Mouse (Mus musculus) liver, adult 2 months (tissue): Measurements from ENCODE around the gene Echs1. TPM values are rescaled to one million over a fixed set of nuclear protein-coding genes. Genes with fewer than 3 reads are reported as not detected.

Source experiments
- DNase-seq: peaks from one replicate; pipeline ENCODE4 v3.0.0-alpha.2; 2011; ENCODE audit warnings: low read depth, low spot score; ENCODE audit errors: extremely low read depth
- H3K27ac ChIP-seq: fragments of 200-500 bp; replicated peaks from 2 replicates; pipeline ENCODE4 v1.5.1; 2012; ENCODE audit warnings: low read depth, mild to moderate bottlenecking, control low read depth, inconsistent platforms, low read length; ENCODE audit not compliant: insufficient read depth
- H3K27me3 ChIP-seq: fragments of 200-500 bp; 2 replicates; pipeline ENCODE4 v1.6.1; 2012; ENCODE audit warnings: mild to moderate bottlenecking, moderate library complexity, low read length, inconsistent platforms; ENCODE audit not compliant: control insufficient read depth, insufficient read depth
- H3K36me3 ChIP-seq: fragments of 200-500 bp; 2 replicates; pipeline ENCODE4 v1.6.1; 2012; ENCODE audit warnings: low read length, inconsistent platforms; ENCODE audit not compliant: control insufficient read depth, insufficient read depth
- H3K4me1 ChIP-seq: fragments of 200-500 bp; 2 replicates; pipeline ENCODE4 v1.6.1; 2011; ENCODE audit warnings: low read length; ENCODE audit not compliant: control insufficient read depth, insufficient read depth
- H3K4me3 ChIP-seq: fragments of 200-500 bp; 2 replicates; pipeline ENCODE4 v1.5.1; 2011; ENCODE audit warnings: low read depth, mild to moderate bottlenecking, control low read depth, low read length, moderate library complexity; ENCODE audit not compliant: insufficient read depth
- H3K79me2 ChIP-seq: fragments of 200-500 bp; 2 replicates; pipeline ENCODE4 v1.6.1; 2012; ENCODE audit warnings: inconsistent platforms, mild to moderate bottlenecking, low read length, moderate library complexity; ENCODE audit not compliant: control insufficient read depth, insufficient read depth
- H3K9ac ChIP-seq: fragments of 200-500 bp; 2 replicates; pipeline ENCODE4 v1.6.1; 2012; ENCODE audit warnings: low read depth, mild to moderate bottlenecking, control low read depth, inconsistent platforms, low read length
- CTCF ChIP-seq: fragments of 200-500 bp; IDR thresholded peaks from 2 replicates; pipeline ENCODE4 v1.5.1; 2011; ENCODE audit warnings: low read depth, low read length, control low read depth
- POLR2A ChIP-seq: fragments of 200-500 bp; IDR thresholded peaks from 2 replicates; pipeline ENCODE4 v1.6.1; 2011; ENCODE audit warnings: low read length, control low read depth; ENCODE audit not compliant: insufficient read depth; ENCODE audit errors: extremely low read depth
- WGBS: fragments of 180-500 bp; shearing (Covaris S2); methylation state at CpG from one replicate; pipeline ENCODE4 v1.1.7; 2018; 5-methylcytosine and 5-hydroxymethylcytosine counted together
- polyA plus RNA-seq: library from polyadenylated mRNA; depleted of rRNA; stranded (reverse); fragments of >200 nt; gene quantifications from 2 replicates; pipeline ENCODE4 v1.2.3, GENCODE M21; 2012
- total RNA-seq: library from RNA; depleted of rRNA; stranded (reverse); fragments of >200 nt; gene quantifications from 2 replicates; pipeline ENCODE4 v1.2.3, GENCODE M21; 2014

Gene Echs1
- total and polyA plus RNA-seq, 2 experiments, result 271 to 412 TPM

- H3K9ac ChIP-seq, result no peak overlapping the region
- no peak overlapping the region for H3K27ac ChIP-seq
- no peaks in the 10 kb centered on the region for H3K4me1 ChIP-seq
- no peak overlapping the region for H3K4me3 ChIP-seq
- TF ChIP-seq CTCF (no peak), POLR2A (no peak)
- no peaks in the 10 kb centered on the region for H3K36me3 ChIP-seq
- H3K79me2 ChIP-seq, result no peaks in the 10 kb centered on the region
- DNase-seq, result no peak
- WGBS, result 36% methylated on average over 20 of the region's 20 CpGs
- H3K27me3 ChIP-seq, result peaks cover 10% of the 10 kb centered on the region
Observed at GRCm38 (mm10) chr7:140081408-140082241, 34.7 kb downstream of the Echs1 start.

- peak; percentile 59 for DNase-seq
- no peak overlapping the region for H3K4me3 ChIP-seq
- 7% methylated on average over 24 of the region's 24 CpGs for WGBS
Observed at GRCm38 (mm10) chr7:140080503-140081156, 35.6 kb downstream of the Echs1 start.

DNA sequence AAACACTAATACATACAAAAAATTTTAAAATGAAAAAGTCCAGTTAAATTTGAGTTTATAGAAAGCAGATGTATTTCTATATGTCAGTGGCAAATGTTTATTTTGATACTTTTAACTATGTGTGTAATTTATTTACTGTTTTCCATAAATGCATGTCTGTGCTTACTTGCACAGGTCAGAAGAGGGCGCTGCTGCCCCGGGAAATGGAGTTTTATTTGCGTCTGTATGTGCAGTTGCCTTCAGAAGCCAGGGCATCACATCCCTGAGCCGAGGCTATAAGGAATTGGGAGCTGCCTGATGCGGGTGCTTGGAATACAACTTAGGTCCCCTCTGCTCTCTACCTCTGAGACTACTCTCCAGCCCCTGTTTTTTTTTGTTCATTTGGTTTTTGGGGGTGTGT, 37.6 kb downstream of the Echs1 start:
- Histone ChIP-seq H3K4me3 (no peak overlapping the region), H3K27me3 (peaks cover 10% of the 10 kb centered on the region), H3K9ac (no peak overlapping the region), H3K4me1 (no peaks in the 10 kb centered on the region), H3K36me3 (no peaks in the 10 kb centered on the region), H3K79me2 (no peaks in the 10 kb centered on the region), H3K27ac (no peak overlapping the region)
- 7% methylated on average over 5 of the region's 5 CpGs for WGBS
- DNase-seq, result peak; percentile 65
- TF ChIP-seq CTCF (peak; percentile 80), POLR2A (no peak)

More at GRCm38 (mm10) chr7:140080503-140081156, 35.6 kb downstream of the Echs1 start:
- H3K27me3 ChIP-seq, result peaks cover 10% of the 10 kb centered on the region
- H3K27ac ChIP-seq, result no peak overlapping the region
- no peak overlapping the region for H3K9ac ChIP-seq
- no peaks in the 10 kb centered on the region for H3K79me2 ChIP-seq
- no peaks in the 10 kb centered on the region for H3K36me3 ChIP-seq
- H3K4me1 ChIP-seq, result no peaks in the 10 kb centered on the region
- no peak for TF ChIP-seq CTCF
- no peak for TF ChIP-seq POLR2A

GRCm38 (mm10) chr7:140077698-140078097, 38.6 kb downstream of the Echs1 start:
- H3K4me1 ChIP-seq, result no peaks in the 10 kb centered on the region
- H3K4me3 ChIP-seq, result no peak overlapping the region
- no peak overlapping the region for H3K27ac ChIP-seq
- WGBS, result 82% methylated on average over 6 of the region's 6 CpGs
- H3K79me2 ChIP-seq, result no peaks in the 10 kb centered on the region
- TF ChIP-seq CTCF (no peak), POLR2A (no peak)
- no peaks in the 10 kb centered on the region for H3K36me3 ChIP-seq
- peaks cover 10% of the 10 kb centered on the region for H3K27me3 ChIP-seq
- no peak overlapping the region for H3K9ac ChIP-seq
- DNase-seq, result no peak

DNA sequence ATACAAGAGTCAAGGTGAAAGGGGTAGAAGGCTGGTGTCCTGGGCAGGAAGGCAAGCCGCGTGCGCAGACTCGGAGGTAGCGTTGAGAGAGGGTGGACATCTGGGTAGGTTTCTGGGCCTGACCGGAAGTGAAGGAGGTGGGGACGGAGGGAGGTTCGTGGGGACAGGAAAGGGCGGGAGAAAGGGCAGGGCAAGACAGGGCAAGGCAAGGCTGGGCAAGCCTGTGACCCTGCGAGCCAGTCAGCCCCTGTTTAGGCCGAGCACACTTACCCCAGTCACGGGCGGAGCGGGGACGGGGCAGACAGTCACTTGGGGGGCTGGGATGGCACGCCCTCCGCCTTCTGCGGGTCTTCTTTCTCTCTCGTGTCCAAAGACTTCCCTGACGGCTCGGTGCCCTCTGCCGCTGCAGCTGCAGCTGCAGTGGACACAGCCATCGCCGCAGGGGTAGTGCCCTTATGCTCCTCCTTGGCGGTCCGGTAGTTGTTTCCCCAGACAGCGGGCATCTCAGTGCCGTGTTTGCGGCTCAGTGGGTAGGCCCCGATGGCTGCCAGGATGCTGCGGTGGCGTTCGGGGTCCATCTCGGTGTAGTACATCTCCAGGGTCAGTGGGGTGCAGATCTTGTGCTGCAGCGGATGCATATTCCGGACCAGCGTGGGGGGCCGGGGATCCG, 46.1 kb downstream of the Echs1 start:
- peak overlapping the region; percentile 59 for H3K4me3 ChIP-seq
- H3K9ac ChIP-seq, result peak overlapping the region; percentile 59
- peak; percentile 64 for DNase-seq
- H3K79me2 ChIP-seq, result no peaks in the 10 kb centered on the region
- H3K27me3 ChIP-seq, result no peaks in the 10 kb centered on the region
- peaks cover 5% of the 10 kb centered on the region; the same call in 1 of the 2 replicates for H3K4me1 ChIP-seq
- TF ChIP-seq CTCF (no peak), POLR2A (no peak)
- no peaks in the 10 kb centered on the region for H3K36me3 ChIP-seq
- WGBS, result 60% methylated on average over 39 of the region's 39 CpGs
- peak overlapping the region; percentile 7; the same call in 1 of the 2 replicates for H3K27ac ChIP-seq
